Mouse (Mus musculus) right cerebral cortex, postnatal 10 days (tissue): ENCODE measurements at regions not wholly inside any gene's neighbourhood (a gene's known extent, or its start where the extent isn't known, plus 50 kb on each side); places are given as distances from the start of the nearest gene placed in this dataset.
A peak's percentile ranks its signal among the peaks of the same experiment; 100 is the strongest.

Source experiments
- DNase-seq, 2 experiments: peaks; one replicate each; pipeline ENCODE4 v3.0.0; 2021; ENCODE audit warnings: low spot score in 2 of 2

DNA sequence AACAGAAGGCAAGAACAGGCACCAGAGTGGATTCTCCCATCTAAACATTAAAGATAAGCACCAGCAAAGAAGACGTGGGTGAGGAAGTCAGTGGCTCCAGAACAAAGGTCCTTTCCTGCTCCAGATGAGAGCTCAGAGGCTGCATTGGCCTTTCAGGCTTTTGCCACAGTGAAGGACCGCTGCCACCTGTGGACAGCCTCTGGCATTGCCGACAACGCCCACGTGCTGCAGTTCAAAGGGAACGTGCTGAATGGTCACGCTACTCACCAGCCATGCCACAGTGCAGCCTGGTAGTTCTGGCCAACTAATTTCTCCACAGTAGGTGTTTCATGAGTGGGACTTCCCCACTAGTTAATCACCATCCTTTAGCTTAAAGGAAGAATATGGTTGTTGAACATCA, 365.1 kb downstream of the Dmrt2 start:
- peak in 1 of 2 experiments; percentile 36 for DNase-seq

- DNase-seq: no peak
Observed at GRCm38 (mm10) chr19:26051478-26052215, 379.4 kb downstream of the Dmrt2 start.

DNA sequence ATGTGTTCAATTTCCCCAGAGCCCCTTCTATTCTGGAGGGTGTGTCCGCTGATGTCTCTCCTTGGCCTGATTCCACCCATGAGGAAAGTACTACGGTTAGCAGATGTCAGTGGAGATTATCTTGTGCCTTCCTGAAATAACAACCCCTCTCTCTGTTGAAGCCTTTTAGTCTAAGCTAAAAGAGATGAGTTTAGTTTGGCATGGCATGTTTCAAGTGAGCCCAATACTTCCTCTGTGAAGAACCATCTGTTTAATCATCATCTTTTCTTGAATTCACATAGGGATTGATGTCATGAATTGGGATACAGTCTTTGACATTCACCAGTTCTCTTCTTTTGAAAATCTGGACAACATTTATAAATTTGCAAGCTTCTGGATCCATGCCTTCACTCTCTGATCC, 387.5 kb downstream of the Dmrt2 start:
- peak in 1 of 2 experiments; percentile 42 for DNase-seq

DNA sequence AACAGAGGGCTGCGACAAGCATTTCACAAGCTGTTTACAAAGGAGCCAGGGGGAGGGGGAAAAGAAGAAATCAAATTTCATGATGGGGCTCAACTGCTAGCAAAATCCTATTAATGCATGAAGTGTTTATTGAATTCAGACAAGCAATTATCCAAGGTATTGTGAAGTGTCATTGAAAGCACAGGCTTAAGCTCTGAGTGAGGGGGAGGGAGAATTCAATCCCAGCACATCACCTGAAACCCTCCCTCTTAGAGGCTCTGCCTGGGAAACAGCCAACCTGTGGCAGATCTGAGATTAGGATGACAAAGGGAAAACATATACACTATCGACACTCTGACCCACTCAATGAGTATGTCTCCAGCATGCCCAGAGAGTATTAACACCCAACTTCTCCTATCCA, 396.3 kb downstream of the Dmrt2 start:
- DNase-seq: no peak

GRCm38 (mm10) chr19:26069908-26070307, 397.7 kb downstream of the Dmrt2 start:
- DNase-seq: no peak

DNA sequence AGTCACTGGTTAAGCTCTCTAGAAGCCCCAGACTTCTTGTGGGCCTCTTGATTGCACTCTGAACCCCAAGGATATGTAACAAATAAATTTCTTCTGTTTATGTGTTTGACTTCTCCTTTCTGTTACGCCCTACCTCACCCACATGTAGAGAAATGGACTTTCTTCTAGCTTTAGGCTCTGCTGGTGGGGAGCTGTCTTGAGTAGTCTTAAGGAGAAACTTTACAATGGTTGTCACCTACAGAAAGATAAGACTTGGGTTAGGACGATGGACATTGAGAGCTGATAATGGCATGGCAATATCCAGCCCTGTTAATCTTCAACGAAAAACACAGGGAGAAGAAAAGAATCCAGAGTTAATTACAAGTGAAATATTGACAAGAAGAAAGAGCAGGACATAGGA, 416.1 kb downstream of the Dmrt2 start:
- no peak for DNase-seq

DNA sequence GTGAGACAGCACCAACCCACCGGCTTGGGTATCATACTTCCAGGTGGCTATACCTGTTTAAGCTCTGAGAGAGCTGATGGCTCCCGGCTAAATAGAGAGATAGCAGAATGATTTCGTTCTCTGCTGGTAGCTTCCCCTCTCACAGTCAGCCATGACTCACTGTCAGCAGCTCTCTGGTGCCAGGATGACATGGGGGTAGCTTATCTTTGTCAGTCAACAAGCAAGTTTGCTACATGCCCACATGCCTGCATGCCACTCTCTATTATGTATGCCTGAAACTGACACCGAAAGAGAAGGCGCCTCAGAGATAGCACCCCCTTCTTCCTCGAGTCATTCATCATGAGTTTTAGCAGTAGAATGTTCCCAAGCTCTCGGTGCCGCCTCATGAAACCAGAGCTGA, 419.2 kb downstream of the Dmrt2 start:
- no peak for DNase-seq

DNA sequence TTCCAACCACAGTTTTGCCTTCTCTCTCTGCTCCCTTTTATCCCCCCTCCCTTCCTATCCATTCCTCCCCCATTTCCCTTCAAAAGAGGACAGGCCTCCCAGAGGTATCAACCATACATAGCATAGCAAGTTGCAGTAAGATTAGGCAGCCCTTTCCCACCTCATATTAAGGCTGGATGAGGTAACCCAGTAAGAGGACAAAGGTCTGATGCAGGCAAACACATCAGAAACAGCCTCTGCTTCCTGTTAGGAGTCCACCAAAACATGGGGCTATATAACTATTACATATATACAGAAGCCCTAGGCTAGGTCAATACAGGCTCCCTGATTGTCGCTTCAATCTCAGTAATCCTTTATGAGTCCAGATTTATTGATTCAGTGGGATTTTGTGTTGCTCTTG, 421.6 kb downstream of the Dmrt2 start:
- DNase-seq: no peak

DNA sequence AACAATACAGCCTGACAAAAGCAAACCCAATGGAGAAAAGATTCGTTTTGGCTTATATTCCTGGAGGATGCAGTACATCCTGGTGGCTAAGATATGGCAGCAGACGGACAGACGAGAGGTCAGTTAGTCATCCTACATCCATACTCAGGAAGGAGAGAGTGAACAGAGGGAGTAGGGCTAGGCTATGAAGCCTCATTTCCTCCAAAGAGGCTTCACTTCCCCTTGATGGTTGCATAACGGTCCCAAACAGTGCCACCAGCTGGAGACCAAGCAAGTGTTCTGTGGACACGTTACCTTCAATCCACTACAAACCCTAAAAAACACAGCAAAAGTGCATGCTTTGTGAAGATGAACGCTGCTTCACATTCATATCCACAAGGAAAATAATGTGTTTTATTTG, 442.1 kb downstream of the Dmrt2 start:
- DNase-seq: no peak

DNA sequence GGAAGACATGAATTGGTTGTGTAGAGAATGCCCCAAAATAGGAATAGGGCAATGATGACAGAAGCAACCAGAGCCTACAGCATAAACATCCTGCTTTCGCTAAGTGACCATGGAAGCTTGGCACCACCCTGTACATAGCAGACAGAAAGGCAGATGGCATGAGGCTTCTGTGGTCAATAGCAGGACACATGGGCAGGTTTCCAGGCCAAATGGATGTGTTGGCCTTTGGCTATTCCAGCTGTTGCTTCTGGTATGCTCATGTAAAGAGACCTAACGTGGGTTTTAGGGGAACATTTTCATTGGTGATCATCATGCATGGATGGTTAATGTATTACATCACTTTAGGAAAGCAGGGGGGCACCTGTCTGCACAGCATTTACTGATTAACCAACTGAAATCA, 456.2 kb downstream of the Dmrt2 start:
- no peak for DNase-seq

DNA sequence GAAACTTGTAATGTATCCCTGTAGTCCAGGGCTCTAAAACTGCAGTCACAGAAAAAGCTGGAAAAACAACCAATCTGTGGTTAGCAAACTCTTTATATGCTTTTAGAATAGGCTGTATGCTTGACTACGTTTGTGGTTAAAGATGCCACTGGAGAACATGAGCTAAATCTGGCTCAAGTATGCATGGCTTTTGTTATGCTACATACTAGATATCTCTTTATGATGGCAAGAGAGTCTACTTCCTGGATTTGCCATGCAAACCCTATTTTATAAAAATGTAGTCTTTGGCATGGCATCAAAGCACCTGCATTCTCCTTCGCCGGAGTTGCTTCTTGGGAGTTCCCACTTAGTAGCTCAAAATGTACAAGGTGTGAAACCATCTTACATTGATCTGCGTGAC, 462.2 kb downstream of the Dmrt2 start:
- DNase-seq: no peak

DNA sequence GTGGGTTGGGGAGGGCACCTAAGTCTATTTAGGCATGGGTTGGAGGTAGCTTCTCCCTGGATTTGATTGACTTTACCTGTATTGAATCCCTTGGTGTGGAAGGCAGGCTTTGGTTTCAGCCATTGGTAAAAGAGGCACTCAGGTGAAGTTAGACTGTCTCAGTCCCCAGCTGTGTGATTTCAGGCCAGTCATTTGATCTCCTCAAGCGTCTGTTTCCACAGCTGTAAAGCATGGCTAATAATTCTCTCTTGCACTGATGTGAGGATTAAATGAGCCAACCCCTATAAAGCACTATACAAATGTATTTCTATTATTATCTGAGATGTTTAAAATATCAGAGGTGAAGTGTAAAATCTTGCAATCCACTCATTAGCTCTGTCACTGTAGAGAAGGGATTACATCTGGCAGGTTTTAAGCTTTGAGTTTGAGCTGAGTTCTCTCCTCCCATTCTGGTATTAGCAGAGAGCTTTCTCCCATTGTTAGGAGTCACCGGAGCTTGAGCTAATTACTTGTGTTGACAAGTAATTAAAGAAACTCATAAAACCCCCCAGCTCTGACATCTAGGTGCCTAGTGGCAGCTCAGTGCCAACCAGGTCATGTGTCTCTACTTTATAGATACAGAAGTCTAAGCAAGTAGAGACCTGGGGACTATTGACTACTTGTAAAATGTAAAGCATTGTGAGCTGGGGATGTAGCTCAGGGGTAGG, 463.3 kb downstream of the Dmrt2 start:
- DNase-seq: no peak

- no peak for DNase-seq
Observed at GRCm38 (mm10) chr19:26140647-26141046, 464.2 kb upstream of the Smarca2 start.

DNA sequence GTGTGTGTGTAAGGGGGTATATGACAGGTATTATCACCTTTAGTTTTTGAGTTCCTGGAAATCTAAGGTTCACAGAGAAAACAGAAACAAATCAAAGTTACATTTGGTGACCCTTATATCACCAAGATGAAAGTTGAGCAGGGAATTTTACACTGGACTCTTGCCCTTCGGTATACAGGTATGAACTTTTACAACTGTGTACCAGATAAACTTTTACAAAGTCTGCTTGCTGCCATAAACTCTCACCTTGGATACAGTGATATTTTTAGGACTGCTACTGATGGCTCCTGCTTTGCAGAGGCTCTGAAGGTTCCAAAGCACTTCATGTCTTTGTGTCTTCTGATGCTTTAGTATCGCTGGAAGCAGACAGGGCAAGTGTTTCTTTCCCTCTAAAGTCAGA, 461.3 kb upstream of the Smarca2 start:
- DNase-seq: no peak

DNA sequence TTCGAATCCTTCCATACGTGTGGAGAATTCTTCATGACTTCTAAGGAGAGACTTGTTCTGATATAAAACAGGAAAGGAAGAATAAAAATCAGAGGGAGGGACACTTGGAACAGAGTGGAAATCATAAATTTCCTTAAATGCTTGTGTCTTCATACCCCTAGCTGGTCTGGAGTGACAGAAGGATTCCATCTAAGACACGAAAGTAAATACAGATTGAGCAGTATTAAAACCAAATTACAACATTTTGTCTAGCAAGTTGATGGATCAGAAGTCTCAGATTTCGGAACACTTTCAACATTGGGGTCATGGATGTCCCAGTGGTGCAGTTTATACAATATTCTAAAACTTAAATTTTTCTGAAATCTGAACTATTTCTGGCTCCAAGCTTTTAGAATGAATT, 453.6 kb upstream of the Smarca2 start:
- no peak for DNase-seq

DNA sequence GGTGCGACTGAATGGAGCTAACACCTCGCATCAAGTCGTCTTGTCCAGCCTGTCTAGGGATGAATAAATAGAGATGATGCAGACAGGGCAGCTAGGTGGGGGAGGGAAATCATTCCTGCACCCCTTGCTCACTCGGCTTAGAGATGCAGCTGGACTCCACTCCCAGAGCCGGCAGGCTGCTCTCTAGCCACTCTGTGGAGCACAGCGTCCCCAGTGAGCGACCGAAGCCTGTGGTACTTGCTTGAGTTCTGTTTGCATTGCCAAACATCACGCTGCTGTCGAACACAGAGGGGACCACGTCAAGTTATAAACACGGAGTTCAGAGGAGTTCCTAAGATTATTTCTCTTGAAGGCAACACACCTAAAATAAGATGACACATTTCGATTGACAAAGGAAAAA, 439.9 kb upstream of the Smarca2 start:
- peak in 1 of 2 experiments; percentile 23 for DNase-seq

DNA sequence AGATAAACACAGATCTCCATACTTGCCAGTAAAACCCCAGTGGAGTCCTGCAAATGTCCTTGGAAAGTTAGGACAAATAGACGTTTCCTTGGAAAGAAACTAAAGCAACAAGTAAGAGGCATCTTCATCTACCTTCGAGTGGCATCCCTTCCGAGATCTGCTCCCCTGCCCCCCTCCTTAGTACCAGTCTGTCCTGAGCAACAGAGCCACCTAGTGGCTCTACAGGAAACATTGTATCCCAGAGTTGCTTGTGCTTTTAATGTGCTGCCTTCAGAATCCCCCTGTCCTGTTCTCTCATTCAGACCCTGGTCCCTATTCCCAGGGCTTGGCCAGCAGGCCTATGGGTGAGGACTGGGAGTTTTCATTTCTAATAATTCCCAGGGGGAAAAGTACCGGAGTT, 423.1 kb upstream of the Smarca2 start:
- DNase-seq: peak; percentile 31 to 37

DNA sequence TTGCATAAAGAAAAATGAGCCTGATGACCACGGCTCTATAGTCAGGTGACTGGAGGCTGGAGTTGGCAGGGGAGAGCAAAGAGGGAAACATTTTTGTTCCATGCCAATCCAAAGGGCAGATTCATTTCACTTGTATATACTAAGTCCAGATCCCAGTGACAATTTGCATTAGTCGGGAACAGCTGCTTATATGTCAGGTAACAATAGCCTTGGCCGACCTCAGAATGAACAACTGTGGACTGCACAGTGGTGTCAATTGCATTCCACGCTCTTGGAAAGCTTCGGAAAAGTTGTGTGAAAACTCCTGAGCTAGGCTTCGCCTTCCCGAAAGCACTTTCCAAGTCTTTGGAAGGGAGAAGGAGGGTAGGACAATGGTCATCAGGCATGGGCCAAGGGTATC, 419.8 kb upstream of the Smarca2 start:
- no peak for DNase-seq

DNA sequence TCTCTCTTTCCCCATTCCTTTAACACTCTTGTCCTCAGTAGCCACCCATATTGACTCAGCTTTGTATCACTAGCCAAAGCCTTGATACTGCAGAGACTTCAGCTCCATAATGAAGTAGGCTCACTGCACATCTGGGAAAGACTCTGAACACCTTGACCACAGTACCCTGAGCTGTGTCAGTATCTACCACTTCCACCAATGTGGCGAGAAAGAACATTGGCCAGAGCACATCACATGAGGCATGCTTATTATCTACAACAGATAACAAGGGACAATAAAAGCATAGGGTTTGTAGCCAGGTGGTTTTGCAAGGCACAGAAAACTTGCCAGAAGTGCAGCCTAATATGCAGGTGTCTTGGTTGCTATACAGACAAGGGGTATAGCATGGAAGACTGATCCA, 414.0 kb upstream of the Smarca2 start:
- DNase-seq: no peak

DNA sequence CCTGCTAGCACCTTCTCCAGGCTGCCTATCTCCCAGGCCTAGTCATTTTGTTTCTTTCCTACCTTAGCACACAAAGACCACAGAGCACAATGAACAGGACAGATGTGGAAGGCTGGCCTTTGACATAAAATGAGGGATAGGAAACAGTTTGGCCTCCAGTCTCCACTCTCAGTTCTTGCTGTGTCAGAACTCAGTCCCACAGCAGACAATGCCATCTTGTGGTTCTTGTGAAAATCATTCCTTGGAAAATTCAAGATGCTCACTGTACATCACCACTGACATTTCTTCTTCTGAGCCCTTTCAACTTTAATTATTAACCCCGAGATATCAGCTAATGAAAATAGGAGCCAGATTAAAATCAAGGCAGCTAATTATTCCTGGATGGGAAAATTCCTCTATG, 411.2 kb upstream of the Smarca2 start:
- DNase-seq: peak in 1 of 2 experiments; percentile 24

DNA sequence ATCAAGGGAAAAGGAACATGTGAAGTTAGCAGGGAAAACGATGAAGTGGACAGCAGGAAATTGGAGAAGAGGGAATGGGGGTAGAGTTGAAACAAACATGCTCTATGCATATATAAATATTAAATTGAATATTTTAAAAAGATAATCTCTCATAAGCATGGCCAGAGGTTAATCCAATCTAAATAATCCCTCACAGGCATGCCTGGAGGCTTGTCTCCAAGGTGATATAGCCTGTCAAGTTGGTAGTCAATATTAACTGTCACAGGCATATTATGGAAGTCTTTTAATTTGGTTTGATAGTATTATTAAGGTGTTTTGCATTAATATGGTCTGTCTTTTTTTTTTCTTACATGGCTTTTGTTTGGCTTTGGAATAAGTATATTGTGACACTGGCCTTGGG, 396.1 kb upstream of the Smarca2 start:
- DNase-seq: no peak

DNA sequence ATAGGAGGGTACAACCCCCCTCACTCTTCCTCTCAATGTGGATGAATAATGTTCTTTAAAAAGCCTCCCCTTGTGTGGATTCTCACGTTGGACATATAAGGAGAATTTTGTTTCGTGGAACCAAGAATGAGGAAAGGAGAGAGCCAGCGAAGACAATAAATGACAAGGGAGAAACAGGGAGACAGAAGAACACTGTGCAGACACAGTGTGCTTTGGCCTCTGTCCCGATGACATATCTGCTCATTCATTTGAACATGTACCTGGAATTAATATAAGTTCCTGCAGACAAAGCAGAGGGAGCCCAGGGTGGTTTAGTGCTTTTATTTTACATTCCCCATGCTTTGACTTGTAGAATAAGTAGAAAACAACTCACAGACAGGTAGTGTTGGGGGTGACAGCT, 370.3 kb upstream of the Smarca2 start:
- no peak for DNase-seq

GRCm38 (mm10) chr19:26244067-26244466, 360.8 kb upstream of the Smarca2 start:
- DNase-seq: no peak

DNA sequence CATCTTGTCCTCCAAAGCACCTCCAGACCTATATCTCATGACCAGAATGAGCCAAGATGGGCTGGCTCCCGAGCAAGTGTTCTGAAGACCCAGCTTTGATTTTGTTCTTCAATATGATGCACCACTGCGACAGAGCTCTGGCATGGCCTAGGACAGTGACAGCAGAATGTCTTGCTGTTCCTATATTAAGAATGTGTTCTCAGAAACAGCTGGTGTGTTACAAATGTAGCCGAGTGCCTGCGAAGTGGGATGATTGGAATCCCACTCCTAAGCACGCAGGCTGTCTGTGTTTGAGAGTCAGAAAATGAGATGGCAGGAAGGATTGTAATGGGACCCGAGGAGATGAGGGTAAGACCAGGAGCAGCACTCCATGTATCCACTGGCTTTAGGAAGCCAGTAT, 355.1 kb upstream of the Smarca2 start:
- peak; percentile 46 to 73 for DNase-seq
